Mouse (Mus musculus) CD4-positive, CD25-positive, alpha-beta regulatory T cell, adult 2 months (primary cell): ENCODE data around the gene Cyp2c23.

ENCODE experiments used
- DNase-seq: peaks from one replicate; pipeline ENCODE4 v3.0.0-alpha.2; 2012; ENCODE audit warnings: low read depth, low spot score

Gene Cyp2c23

GRCm38 (mm10) chr19:43972129-43972528 lies 56.9 kb downstream of the Cyp2c23 start:
- no peak for DNase-seq

GRCm38 (mm10) chr19:43968436-43969026 lies 60.5 kb downstream of the Cyp2c23 start:
- no peak for DNase-seq

- no peak for DNase-seq
These were observed 62.5 kb downstream of the Cyp2c23 start for GRCm38 (mm10) chr19:43966481-43966880.

GRCm38 (mm10) chr19:43965496-43966085 lies 63.4 kb downstream of the Cyp2c23 start:
- no peak for DNase-seq

- no peak for DNase-seq
These were observed 66.2 kb downstream of the Cyp2c23 start for GRCm38 (mm10) chr19:43962795-43963194.

GRCm38 (mm10) chr19:43961185-43961584 lies 67.8 kb downstream of the Cyp2c23 start:
- DNase-seq, result peak; percentile 59

GRCm38 (mm10) chr19:43960014-43960413 lies 69.0 kb downstream of the Cyp2c23 start:
- DNase-seq, result no peak

- DNase-seq, result peak; percentile 80
These were observed 69.8 kb downstream of the Cyp2c23 start for GRCm38 (mm10) chr19:43959162-43959561.

GRCm38 (mm10) chr19:43957881-43958280 lies 71.1 kb downstream of the Cyp2c23 start:
- no peak for DNase-seq

GRCm38 (mm10) chr19:43957402-43957801 lies 71.6 kb downstream of the Cyp2c23 start:
- DNase-seq, result no peak

- no peak for DNase-seq
These were observed 73.7 kb downstream of the Cyp2c23 start for GRCm38 (mm10) chr19:43955266-43955665.
